Mouse (Mus musculus): ENCODE results near the gene Taf1a. TPM values are rescaled to one million over a fixed set of nuclear protein-coding genes. Genes with fewer than 3 reads are reported as not detected.
A peak's percentile ranks its signal among the peaks of the same experiment; 100 is the strongest.
"Not testable (repeated sequence)": the region's sequence is repeated elsewhere in the genome, so short reads cannot be mapped to it uniquely, and the experiment has no call there.

Gene Taf1a
- 14.1 and 15.6 TPM in 2 replicates for polyA plus RNA-seq (2015; fragmentation: Nextera tagmentation; extraction: Ambion mirVana)

DNA sequence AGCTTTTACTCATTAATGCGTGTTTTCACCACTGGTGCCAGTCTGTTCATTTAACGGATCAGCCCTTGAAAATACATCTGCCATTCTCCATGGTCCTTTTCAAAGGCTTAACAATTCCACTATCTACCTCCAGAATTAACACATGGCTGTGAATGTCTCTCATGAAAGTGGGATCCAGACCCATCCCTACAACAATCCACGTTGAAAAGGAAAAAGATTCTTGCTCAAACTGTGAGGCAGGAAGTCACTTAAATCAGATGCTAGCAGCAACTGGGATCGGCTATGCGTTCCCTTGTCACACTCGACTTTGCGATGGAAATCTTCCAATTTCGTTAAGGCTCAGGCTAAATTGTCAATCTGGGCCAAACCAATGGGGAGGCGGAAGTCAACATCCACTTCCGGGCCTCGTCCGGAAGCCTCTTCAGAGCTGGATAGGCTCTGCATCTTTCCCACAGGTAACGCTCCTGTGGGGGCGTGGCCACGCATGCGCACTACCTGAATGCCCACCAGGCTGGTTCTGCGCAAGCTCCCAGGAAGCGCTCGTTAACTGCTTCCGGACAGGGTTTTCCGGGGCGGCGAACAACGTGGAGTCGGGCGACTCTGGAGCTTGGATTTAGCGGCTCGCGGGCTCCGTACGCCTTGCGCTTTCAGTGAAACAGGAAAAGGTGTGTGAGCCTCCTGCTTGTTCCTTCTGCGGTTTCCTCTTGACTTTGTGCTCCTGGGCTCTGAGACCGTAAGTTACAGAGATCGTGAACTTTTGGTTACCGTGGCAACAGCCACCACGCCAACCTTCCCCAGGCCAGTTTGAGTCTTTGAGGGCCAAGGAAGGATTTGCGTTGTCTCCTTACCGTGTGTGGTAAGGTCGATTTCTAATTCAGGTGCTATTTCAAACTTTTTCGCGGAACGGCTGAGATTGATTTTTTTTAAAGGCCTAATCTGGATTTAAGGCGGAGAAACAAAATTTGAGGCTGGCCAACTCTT lies at the start of gene Taf1a:
Taf1a (plus strand) TSS at position 556 of the 981 bp plus-strand sequence.
- Histone ChIP-seq H3K4me2 (peak within 1 kb of the TSS; percentile 92), H3K4me3 (peak within 1 kb of the TSS; percentile 76), H3K27ac (replicated peaks) (peak within 1 kb of the TSS; percentile 59), H3K9me3 (no peaks in the 10 kb centered on the region), H3K4me1 (replicated peaks) (peaks cover 19% of the 10 kb centered on the region), H3K27me3 (peaks cover 27% of the 10 kb centered on the region), H3K36me3 (peaks cover 12% of the 10 kb centered on the region; the same call in 1 of the 2 replicates), H3K9ac (peak within 1 kb of the TSS; percentile 66)
- 6% methylated on average over 44 of the region's 44 CpGs for WGBS
- ATAC-seq (ENCODE audit: low read depth) = peak; percentile 100

DNA sequence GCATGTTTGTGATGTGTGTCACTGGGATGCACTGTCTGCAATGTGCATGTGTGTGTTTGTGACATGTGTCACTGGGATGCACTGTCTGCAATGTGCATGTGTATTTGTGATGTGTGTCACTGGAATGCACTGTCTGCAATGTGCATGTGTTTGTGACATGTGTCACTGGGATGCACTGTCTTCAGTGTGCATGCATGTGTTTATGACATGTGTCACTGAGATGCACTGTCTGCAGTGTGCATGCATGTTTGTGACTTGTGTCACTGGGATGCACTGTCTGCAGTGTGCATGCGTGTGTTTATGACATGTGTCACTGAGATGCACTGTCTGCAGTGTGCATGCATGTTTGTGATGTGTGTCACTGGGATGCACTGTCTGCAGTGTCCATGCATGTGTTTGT lies 45.9 kb upstream of the Taf1a start:
- not testable (repeated sequence) for H3K4me2 ChIP-seq; H3K9me3 ChIP-seq; H3K27me3 ChIP-seq; H3K4me3 ChIP-seq; ATAC-seq (ENCODE audit: low read depth); H3K27ac ChIP-seq (replicated peaks); H3K9ac ChIP-seq
- H3K36me3 ChIP-seq = peaks cover 55% of the 10 kb centered on the region
- WGBS = 97% methylated on average over 1 of the region's 1 CpGs
- H3K4me1 ChIP-seq (replicated peaks) = peaks cover 21% of the 10 kb centered on the region

DNA sequence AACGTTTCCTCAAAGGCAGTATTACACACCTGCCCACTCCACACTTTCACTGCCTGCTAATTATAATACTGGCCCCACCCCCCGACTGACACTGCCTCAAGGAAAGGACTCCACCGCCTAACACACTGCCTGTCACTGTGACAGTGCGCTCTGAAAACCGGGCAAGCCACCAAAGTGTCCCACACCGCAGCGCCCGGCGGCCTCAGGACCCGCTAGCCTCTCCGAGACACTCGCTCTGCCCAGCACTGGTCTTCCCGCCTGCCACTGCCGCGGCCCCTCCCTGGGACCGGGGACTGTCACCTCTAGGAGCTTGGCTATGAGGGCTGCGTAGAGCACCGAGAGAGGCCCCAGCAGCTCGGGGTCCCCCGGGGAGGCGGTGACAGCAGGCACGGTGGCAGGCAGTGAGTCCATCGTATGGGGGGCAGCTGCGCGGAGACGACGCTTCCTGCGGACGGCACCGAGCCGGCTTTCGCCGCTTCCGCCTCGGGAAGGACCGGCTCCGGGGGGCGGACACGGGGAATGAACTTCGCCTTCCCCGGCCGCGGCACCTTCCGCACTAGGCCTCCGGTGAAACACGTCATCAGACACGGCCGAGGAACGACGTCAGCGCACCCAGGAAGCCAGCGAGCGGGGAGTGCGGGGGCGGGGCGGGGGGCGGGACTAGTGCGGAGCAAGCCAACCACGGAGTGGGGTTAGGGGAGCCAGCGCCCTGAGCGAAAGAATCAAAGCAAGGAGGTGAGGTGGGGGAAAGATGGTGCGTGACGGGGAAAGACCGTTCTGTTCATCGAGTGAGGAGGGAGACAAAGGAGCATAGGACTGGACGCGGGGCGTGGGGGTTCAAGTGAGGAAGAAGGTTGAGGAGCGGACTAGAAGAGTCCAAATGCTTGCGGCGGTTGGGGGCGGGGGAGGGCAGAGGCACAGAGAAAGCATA lies 43.6 kb upstream of the Taf1a start:
- peak overlapping the region; percentile 98 for H3K4me3 ChIP-seq
- peak; percentile 98 for ATAC-seq (ENCODE audit: low read depth)
- peak overlapping the region; percentile 90 for H3K27ac ChIP-seq (replicated peaks)
- peak overlapping the region; percentile 89 for H3K4me2 ChIP-seq
- H3K9ac ChIP-seq = peak overlapping the region; percentile 97
- H3K9me3 ChIP-seq = no peaks in the 10 kb centered on the region
- peaks cover 53% of the 10 kb centered on the region for H3K36me3 ChIP-seq
- no peaks in the 10 kb centered on the region for H3K27me3 ChIP-seq
- WGBS = under 1% methylated on average over 72 of the region's 72 CpGs
- peaks cover 21% of the 10 kb centered on the region for H3K4me1 ChIP-seq (replicated peaks)

- peak; percentile 57 for ATAC-seq (ENCODE audit: low read depth)
- peak overlapping the region; percentile 89 for H3K4me2 ChIP-seq
- H3K36me3 ChIP-seq = peaks cover 53% of the 10 kb centered on the region
- H3K27ac ChIP-seq (replicated peaks) = peak overlapping the region; percentile 90
- no peaks in the 10 kb centered on the region for H3K27me3 ChIP-seq
- no peaks in the 10 kb centered on the region for H3K9me3 ChIP-seq
- peaks cover 21% of the 10 kb centered on the region for H3K4me1 ChIP-seq (replicated peaks)
- WGBS = 9% methylated on average over 10 of the region's 10 CpGs
- H3K9ac ChIP-seq = peak overlapping the region; percentile 97
- H3K4me3 ChIP-seq = peak overlapping the region; percentile 98
Observed at GRCm38 (mm10) chr1:183345817-183346195, 43.0 kb upstream of the Taf1a start.

DNA sequence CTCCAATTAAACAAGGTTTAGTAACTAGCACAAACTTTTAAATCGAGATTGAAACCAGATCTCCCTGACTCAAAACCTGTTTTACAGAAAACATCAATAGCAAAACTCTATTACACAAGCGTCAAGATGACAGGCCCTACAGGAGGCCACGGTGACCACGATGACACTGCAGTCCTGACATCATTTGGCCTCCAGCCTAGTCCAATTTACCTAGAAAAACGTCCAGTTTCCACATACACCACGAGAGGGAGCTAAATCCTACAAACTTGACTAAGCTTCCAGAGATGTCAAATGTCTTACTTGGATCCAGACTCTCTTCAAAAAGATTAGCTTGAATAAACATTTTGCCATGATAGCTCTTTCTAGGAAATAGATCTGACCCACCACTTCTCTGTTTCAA lies 38.9 kb upstream of the Taf1a start:
- no peak for ATAC-seq (ENCODE audit: low read depth)

GRCm38 (mm10) chr1:183358901-183359300 lies 29.9 kb upstream of the Taf1a start:
- H3K27ac ChIP-seq (replicated peaks) = no peak overlapping the region
- ATAC-seq (ENCODE audit: low read depth) = no peak
- no peak overlapping the region for H3K9ac ChIP-seq
- no peak overlapping the region for H3K4me3 ChIP-seq
- 89% methylated on average over 3 of the region's 3 CpGs for WGBS
- H3K9me3 ChIP-seq = no peaks in the 10 kb centered on the region
- no peaks in the 10 kb centered on the region for H3K27me3 ChIP-seq
- H3K4me1 ChIP-seq (replicated peaks) = no peaks in the 10 kb centered on the region
- peaks cover 80% of the 10 kb centered on the region for H3K36me3 ChIP-seq
- no peak overlapping the region for H3K4me2 ChIP-seq

More for the DNA sequence above, 38.9 kb upstream of the Taf1a start:
- no peak overlapping the region for H3K4me3 ChIP-seq
- H3K4me1 ChIP-seq (replicated peaks) = peaks cover 18% of the 10 kb centered on the region
- H3K9me3 ChIP-seq = no peaks in the 10 kb centered on the region
- peaks cover 73% of the 10 kb centered on the region for H3K36me3 ChIP-seq
- no peak overlapping the region for H3K27ac ChIP-seq (replicated peaks)
- H3K27me3 ChIP-seq = no peaks in the 10 kb centered on the region
- no peak overlapping the region for H3K4me2 ChIP-seq
- H3K9ac ChIP-seq = no peak overlapping the region
- WGBS = 29% methylated on average over 6 of the region's 6 CpGs

- Histone ChIP-seq H3K27ac (replicated peaks) (no peak overlapping the region), H3K4me3 (no peak overlapping the region), H3K4me1 (replicated peaks) (peaks cover 9% of the 10 kb centered on the region), H3K36me3 (peaks cover 68% of the 10 kb centered on the region), H3K4me2 (no peak overlapping the region), H3K9ac (no peak overlapping the region), H3K9me3 (no peaks in the 10 kb centered on the region), H3K27me3 (no peaks in the 10 kb centered on the region)
- whole genome bisulfite sequencing = 94% methylated on average over 5 of the region's 5 CpGs
- ATAC-seq (ENCODE audit: low read depth) = no peak
Observed at GRCm38 (mm10) chr1:183362301-183362700, 26.5 kb upstream of the Taf1a start.

DNA sequence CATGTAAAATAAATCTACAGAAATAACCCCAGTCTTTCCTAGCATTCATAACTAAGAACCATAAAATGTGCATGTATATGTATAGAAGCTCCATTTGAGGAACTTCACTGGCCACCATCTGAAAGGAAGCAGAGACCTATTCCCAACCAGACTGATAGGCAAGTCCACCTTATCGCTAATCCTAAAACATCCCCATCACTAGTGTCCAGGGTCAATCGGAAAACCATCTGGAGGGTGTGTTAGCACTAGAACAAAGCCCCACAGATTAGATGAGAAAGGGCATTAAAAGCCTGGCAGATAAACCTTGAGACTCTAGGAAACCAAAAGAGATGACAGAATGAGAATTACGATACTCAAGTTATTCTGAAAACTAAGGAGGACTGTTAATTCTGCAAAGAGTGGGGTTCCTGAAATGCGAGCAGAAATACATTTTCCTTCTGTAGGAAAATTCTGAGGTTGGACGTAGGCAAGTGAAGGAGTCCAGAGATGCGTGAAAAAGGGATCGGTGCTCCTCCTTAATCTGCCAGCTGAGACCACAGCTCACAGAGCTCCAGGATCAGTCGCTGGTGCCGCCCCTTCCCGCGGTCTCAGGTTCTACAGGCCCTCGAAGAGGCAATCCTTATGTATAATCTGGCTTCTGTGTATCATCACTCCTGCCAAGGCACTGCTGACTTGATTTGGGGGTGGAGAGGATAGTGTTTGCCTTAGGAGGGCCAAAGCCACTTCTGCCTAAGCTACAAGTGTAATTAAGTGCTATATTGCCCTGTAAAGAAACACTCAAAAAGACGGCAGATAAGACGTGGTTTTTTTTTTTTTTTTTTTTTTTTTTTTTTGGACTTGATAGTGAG lies 25.8 kb upstream of the Taf1a start:
- 90% methylated on average over 14 of the region's 14 CpGs for WGBS
- H3K9ac ChIP-seq = no peak overlapping the region
- no peak overlapping the region for H3K27ac ChIP-seq (replicated peaks)
- no peak overlapping the region for H3K4me3 ChIP-seq
- peaks cover 15% of the 10 kb centered on the region for H3K4me1 ChIP-seq (replicated peaks)
- no peak overlapping the region for H3K4me2 ChIP-seq
- H3K9me3 ChIP-seq = no peaks in the 10 kb centered on the region
- no peaks in the 10 kb centered on the region for H3K27me3 ChIP-seq
- ATAC-seq (ENCODE audit: low read depth) = no peak
- peaks cover 61% of the 10 kb centered on the region for H3K36me3 ChIP-seq

DNA sequence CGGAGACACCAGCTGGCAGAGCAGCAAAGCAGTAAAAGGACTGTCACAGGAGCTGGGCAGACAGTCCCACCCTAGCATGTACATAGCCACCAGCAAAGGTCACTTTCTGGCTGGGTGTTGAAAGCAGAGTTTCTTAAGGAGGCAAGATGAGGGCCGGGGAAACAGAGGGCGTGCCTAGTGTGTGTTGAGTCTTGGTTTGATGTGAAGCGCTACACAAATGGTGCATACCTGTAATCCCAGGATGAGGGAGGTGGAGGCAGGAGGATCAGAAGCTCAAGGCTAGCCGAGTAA lies 25.3 kb upstream of the Taf1a start:
- Histone ChIP-seq H3K4me1 (replicated peaks) (peaks cover 21% of the 10 kb centered on the region), H3K9ac (no peak overlapping the region), H3K4me2 (no peak overlapping the region), H3K4me3 (no peak overlapping the region), H3K27ac (replicated peaks) (no peak overlapping the region), H3K36me3 (peaks cover 55% of the 10 kb centered on the region), H3K27me3 (no peaks in the 10 kb centered on the region), H3K9me3 (no peaks in the 10 kb centered on the region)
- 94% methylated on average over 5 of the region's 5 CpGs for WGBS
- no peak for ATAC-seq (ENCODE audit: low read depth)

DNA sequence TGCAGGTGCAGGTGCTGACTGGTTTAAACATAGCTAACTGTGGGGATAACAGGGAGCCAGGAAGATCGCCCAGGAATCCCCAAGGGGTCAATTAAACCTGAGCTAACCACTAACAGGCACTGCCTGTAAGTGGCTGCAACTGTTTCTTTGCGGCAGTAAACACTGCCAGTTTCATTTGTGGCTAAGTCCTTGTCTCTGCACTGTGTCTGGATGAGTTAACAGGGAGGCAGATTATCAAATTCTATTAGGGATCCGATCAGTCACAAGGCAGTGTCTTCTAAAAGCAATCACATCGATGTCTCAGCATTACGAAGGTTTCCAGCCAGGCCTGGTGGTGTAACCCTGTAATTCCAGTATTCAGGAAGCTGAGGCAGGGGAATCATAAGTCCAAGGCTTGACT lies 22.4 kb upstream of the Taf1a start:
- 75% methylated on average over 5 of the region's 5 CpGs for WGBS
- no peak overlapping the region for H3K9ac ChIP-seq

DNA sequence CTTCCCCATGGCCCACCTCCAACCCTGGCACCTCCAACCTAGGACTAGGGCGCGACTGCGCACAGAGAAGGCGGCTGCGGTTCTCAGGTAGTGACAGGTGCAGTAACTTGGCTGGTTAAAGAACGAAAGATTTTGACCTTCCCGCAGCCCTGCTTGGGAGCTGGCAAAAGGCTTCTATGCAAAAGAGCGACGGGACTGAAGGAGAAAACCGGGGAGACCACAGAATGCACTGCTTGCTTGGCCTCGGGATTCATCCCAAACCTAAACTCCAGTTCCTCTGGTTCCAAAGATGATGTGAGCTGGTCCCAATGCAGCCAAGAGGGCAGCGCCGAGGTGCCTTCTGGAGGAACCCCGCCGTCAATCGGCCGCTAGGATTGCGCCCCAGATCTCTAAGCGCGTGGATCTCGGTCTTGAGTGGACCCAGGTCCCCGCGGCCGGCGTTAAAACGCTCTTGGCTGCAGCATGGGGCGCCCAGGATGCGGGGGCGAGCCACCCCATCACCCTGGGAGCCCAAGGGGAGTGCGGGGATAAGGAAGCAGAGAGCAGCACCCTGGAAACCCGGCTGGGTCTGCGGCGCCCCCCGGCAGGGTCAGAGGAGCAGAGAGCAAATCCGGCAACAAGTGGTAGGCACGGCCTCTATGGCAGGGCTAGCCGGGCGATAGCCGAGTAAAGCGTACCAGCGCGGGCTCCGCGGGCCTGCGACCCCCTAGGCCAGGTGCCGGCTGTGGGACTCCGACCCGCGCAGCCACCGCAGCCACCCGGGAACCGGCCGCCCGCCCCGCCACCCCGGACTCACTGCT lies 20.0 kb upstream of the Taf1a start:
- H3K36me3 ChIP-seq = peaks cover 16% of the 10 kb centered on the region
- 1% methylated on average over 55 of the region's 56 CpGs for WGBS
- H3K27me3 ChIP-seq = no peaks in the 10 kb centered on the region
- peaks cover 30% of the 10 kb centered on the region for H3K4me1 ChIP-seq (replicated peaks)
- peak overlapping the region; percentile 84 for H3K27ac ChIP-seq (replicated peaks)
- peak overlapping the region; percentile 86 for H3K4me3 ChIP-seq
- H3K9ac ChIP-seq = peak overlapping the region; percentile 85
- H3K4me2 ChIP-seq = peak overlapping the region; percentile 85
- ATAC-seq (ENCODE audit: low read depth) = peak; percentile 85
- no peaks in the 10 kb centered on the region for H3K9me3 ChIP-seq

More for the DNA sequence above, 22.4 kb upstream of the Taf1a start:
- Histone ChIP-seq H3K4me3 (no peak overlapping the region), H3K9me3 (no peaks in the 10 kb centered on the region), H3K27ac (replicated peaks) (no peak overlapping the region), H3K4me2 (no peak overlapping the region), H3K27me3 (no peaks in the 10 kb centered on the region), H3K36me3 (peaks cover 31% of the 10 kb centered on the region), H3K4me1 (replicated peaks) (peaks cover 30% of the 10 kb centered on the region)
- ATAC-seq (ENCODE audit: low read depth) = no peak

Measured in neural tube, embryonic 13.5 days (tissue).